Mouse (Mus musculus): ENCODE data around the gene 1700011L22Rik. TPM values are rescaled to one million over a fixed set of nuclear protein-coding genes. Genes with fewer than 3 reads are reported as not detected.

1700011L22Rik gene
- total RNA-seq, 2 experiments from 2014 or later = not detected

GRCm38 (mm10) chr8:79243422-79243821, 4.9 kb downstream of the 1700011L22Rik start:
- no peak for ATAC-seq (replicated peaks; ENCODE audit: poor library complexity)

GRCm38 (mm10) chr8:79239996-79240395, 8.4 kb downstream of the 1700011L22Rik start:
- no peak for ATAC-seq (replicated peaks; ENCODE audit: poor library complexity)

GRCm38 (mm10) chr8:79239320-79239719, 9.1 kb downstream of the 1700011L22Rik start:
- ATAC-seq (replicated peaks; ENCODE audit: poor library complexity) = peak; percentile 94

- no peak for ATAC-seq (replicated peaks; ENCODE audit: poor library complexity)
Observed at GRCm38 (mm10) chr8:79229266-79229888, 19.0 kb downstream of the 1700011L22Rik start.

- no peak for ATAC-seq (replicated peaks; ENCODE audit: poor library complexity)
Observed at GRCm38 (mm10) chr8:79227916-79228315, 20.5 kb downstream of the 1700011L22Rik start.

GRCm38 (mm10) chr8:79227194-79227593, 21.2 kb downstream of the 1700011L22Rik start:
- ATAC-seq (replicated peaks; ENCODE audit: poor library complexity) = no peak

GRCm38 (mm10) chr8:79226046-79226445, 22.3 kb downstream of the 1700011L22Rik start:
- ATAC-seq (replicated peaks; ENCODE audit: poor library complexity) = peak; percentile 44; the same call in 1 of the 2 replicates

- peak; percentile 97 for ATAC-seq (replicated peaks; ENCODE audit: poor library complexity)
Observed at GRCm38 (mm10) chr8:79225586-79225985, 22.8 kb downstream of the 1700011L22Rik start.

GRCm38 (mm10) chr8:79224363-79224762, 24.0 kb downstream of the 1700011L22Rik start:
- no peak for ATAC-seq (replicated peaks; ENCODE audit: poor library complexity)

- ATAC-seq (replicated peaks; ENCODE audit: poor library complexity) = no peak
Observed at GRCm38 (mm10) chr8:79222752-79223141, 25.6 kb downstream of the 1700011L22Rik start.

- ATAC-seq (replicated peaks; ENCODE audit: poor library complexity) = no peak
Observed at GRCm38 (mm10) chr8:79222106-79222751, 26.1 kb downstream of the 1700011L22Rik start.

GRCm38 (mm10) chr8:79211630-79212029, 36.7 kb downstream of the 1700011L22Rik start:
- ATAC-seq (replicated peaks; ENCODE audit: poor library complexity) = no peak

GRCm38 (mm10) chr8:79209641-79210358, 38.6 kb downstream of the 1700011L22Rik start:
- ATAC-seq (replicated peaks; ENCODE audit: poor library complexity) = peak; percentile 76

- ATAC-seq (replicated peaks; ENCODE audit: poor library complexity) = peak; percentile 10; the same call in 1 of the 2 replicates
Observed at GRCm38 (mm10) chr8:79208691-79209640, 39.4 kb downstream of the 1700011L22Rik start.

- ATAC-seq (replicated peaks; ENCODE audit: poor library complexity) = no peak
Observed at GRCm38 (mm10) chr8:79208181-79208580, 40.2 kb downstream of the 1700011L22Rik start.

- ATAC-seq (replicated peaks; ENCODE audit: poor library complexity) = no peak
Observed at GRCm38 (mm10) chr8:79206895-79207294, 41.5 kb downstream of the 1700011L22Rik start.

GRCm38 (mm10) chr8:79201446-79202147, 46.8 kb downstream of the 1700011L22Rik start:
- ATAC-seq (replicated peaks; ENCODE audit: poor library complexity) = no peak

- no peak for ATAC-seq (replicated peaks; ENCODE audit: poor library complexity)
Observed at GRCm38 (mm10) chr8:79198675-79199074, 49.7 kb downstream of the 1700011L22Rik start.

- no peak for ATAC-seq (replicated peaks; ENCODE audit: poor library complexity)
Observed at GRCm38 (mm10) chr8:79196481-79196880, 51.9 kb downstream of the 1700011L22Rik start.

GRCm38 (mm10) chr8:79190071-79190470, 58.3 kb downstream of the 1700011L22Rik start:
- no peak for ATAC-seq (replicated peaks; ENCODE audit: poor library complexity)
